Mouse (Mus musculus) heart, postnatal 4 days (tissue): ENCODE measurements around the gene Ide. TPM values are rescaled to one million over a fixed set of nuclear protein-coding genes. Genes with fewer than 3 reads are reported as not detected.

Experiments used
- DNase-seq: peaks from one replicate; pipeline ENCODE4 v3.0.0; 2021
- total RNA-seq, 2 experiments: library from RNA; stranded (reverse); gene quantifications; 2 replicates each; pipeline ENCODE4 v1.2.3; 2021

Ide gene
- 100 to 1,000 TPM; 102 to 106 TPM for total RNA-seq

DNA sequence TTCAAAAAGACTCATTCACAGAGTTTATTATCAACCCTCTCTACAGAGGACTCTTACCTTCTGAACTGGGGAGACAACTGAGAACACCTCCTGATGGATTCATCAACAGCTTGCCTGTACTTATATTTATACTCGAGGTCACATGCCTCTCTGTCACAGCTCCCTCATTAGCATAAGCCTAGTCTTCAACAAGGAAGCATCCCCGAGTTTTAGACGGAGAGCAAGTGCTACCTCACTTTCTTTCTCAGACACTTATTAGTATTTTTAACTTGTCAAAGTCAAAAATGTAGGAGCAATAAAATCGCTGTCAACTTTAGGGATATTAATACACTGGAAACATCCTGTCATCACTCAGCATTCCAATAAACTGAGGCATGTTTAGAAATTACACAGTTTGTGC, at the start of gene Ide:
Gene Ide (minus strand): TSS at position 101 of the 400 bp plus-strand sequence.
- no peak for DNase-seq

DNA sequence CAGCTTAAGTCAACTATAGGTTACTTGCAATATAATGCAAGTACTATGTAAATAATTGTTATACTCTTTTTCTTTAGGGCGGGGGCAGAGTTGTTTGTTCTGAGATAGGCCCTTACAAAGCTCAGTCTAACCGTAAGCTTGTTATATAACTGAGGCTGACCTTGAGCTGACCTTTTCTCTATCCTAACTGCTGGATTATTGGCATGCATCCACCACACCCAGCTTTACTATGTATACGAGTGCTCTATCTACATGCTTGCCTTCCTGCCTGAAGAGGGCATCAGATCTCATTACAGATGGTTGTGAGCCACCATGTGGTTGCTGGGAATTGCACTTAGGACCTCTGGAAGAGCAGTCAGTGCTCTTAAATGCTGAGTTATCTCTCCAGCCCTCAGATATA, 48.5 kb upstream of the Ide start:
- no peak for DNase-seq

DNA sequence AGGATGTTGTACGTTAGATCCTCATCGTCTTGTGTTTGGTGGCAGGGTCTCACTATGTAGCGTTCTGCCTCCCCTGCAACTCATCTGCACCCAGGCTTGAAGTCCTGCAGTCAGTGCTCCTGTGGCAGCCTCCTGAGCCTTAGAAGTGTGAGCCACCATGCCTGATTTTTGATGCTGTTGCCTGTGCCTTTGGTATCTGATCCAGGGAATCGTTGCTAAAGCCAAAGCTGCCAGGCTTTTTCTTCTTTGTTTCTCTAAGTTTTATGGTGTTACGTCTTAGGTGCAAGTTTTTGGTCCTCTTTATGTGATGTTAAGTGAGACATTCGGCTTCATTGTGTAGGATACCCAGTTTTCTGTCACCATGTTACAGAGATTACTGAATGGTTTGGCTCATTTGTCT, 41.2 kb upstream of the Ide start:
- DNase-seq = no peak

DNA sequence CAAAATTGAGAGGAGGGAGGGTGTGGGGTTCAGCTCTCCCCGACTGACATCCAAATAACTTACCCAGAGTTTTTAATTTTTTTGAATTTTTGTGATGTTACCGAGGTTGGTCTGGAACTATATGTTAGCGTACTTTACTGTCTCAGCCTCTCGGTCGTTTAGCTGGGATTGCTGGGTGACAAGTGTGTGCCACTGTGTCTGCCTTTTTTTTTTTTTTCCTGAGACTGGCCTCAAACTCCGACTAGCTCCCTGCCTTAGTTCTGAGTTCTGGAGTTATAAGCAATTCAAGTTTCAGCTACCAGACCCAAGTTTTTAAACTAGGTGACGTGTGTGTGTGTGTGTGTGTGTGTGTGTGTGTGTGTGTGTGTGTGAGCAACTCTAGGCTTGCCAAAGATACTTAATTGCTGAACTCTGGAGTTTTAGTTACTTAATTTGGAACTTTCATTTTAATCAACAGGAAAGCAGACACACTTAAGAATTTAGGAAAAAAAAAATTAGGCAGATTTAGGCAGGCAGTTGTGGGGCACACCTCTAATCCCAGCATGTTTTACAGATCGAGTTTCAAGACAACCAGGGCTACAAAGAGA, 39.8 kb upstream of the Ide start:
- no peak for DNase-seq

DNA sequence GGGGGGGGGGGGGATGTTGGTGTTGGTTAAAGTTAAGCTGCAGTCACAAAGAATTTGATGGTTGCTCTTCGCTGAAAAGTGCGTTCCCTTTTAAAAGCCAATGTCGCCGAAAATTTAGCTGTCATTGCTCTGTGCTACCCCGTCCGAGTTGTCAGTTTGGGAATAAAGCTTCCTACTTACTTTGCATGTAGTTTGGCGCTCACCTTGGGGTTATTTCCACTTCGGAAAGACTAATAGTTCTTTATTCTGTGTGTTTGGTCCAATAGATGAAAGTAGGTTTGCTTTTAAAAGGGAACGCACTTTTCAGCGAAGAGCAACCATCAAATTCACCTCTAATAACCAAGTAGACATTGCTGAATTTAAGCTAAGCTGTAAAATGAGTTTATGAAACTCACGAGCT, 39.2 kb upstream of the Ide start:
- no peak for DNase-seq

DNA sequence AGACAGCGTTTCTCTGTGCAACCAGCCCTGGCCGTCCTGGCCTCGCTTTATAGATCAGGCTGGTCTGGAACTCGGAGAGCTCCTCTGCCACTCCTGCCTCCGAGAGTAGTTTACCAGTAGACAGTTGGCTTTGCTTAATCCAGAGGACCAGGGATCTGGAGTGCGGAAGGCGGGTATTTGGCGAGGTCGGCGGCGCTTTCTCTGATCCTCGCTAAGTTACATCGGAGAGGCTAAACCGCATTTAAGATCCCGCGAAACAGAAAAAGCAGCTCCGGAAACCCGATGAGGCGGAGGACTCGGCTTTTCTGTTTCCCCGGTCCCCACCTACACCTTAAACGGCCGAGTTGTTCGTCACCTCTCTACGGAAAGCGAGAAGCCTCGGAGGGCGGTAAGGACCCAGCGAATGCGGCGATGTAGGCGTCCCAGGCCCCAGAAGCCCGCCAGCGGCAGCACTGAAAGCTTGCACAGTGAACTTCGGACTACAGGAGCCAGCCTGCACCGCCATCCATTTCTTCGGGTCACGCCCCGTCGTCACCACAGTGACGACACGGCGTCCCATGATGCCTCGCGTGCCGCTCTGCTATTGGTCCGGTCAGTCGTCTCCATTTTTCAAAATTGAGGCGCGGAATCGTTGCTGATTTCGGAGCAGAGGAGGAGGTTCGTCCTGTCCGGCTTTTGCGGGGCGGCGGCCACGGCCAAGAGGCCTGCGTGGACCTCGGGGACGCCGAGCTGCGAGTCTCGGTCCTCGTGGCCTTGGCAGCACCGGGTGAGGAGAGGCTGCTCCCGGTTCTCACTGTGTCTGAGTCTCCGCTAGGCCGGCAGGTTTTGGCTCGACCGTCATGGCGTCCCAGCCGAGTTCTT, 38.3 kb upstream of the Ide start, which contains the start of gene Kif11:
Gene Kif11 (plus strand): TSS at position 649 of the 861 bp plus-strand sequence.
- DNase-seq = peak; percentile 96

DNA sequence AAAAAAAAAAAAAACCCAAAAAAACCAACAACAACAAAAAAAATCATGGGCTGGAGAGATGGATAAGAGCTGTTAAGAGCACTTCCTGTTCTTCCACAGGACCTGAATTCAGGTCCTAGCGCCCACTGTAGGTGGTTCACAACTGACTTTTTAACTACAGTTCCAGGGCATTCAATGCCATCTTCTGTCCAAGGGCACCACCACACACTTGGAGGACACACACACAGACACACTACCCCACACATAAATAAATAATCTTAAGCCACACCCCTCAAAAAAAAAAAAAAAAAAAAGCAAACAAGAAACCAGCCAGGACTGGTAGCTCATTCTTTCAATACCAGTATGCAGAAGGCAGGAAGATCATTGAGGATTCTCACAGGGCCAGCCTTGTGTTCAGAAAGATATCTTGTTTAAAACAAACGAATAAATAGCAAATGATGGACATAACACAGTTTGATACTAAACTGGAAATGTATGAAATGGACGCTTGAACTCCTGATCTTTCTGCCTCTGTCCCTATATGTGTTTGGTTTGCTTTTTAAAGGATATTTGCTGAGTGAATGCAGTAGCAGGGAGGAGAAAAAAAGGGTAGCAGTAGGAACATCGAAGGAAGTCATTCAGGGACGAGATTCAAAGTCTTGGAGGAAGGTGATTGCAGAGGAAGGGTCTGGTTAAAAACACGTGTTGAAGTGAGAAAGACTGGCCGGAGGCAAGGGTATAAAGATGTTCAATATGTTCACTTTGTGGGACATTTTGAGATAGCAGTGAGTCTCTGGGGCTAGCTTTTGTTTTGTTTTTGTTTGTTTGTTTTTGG, 37.5 kb upstream of the Ide start:
- no peak for DNase-seq

DNA sequence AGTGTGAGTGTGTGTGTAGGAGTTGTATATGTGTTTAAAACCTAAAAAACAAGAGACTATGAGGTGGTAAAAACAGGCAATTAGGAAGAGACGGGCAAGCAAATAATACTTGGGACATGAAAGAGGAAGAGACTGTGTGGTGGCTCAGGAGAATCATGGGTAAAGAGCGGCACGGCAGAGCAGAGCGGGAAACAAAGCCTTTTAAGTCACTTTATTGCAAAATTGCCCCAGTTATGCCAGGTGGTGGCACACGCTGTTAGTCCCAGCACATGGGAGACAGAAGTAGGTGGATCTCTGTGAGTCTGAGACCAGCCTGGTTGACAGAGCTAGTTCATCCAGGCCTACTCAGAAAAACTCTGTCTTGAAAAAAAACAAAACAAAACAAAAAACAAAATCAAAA, 32.7 kb upstream of the Ide start:
- DNase-seq = no peak

DNA sequence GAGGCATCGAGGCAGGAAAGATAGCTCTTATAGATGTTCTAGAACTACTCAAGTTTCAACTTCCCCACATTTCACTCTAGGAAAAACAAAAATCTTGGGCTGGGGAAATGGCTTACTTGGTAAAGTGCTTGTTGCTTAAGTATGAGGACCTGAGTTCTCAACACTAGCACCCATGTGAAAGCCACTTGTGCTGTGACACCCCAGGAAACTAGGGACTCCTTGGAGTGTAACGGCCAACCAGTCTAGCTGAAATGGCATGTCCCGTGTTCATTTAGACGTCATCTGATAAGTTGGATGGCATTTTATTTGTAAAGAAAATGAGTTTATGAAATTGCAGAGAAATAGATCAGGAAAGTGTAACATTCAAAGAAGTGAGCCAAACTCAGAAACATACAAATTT, 32.3 kb upstream of the Ide start:
- DNase-seq = no peak

DNA sequence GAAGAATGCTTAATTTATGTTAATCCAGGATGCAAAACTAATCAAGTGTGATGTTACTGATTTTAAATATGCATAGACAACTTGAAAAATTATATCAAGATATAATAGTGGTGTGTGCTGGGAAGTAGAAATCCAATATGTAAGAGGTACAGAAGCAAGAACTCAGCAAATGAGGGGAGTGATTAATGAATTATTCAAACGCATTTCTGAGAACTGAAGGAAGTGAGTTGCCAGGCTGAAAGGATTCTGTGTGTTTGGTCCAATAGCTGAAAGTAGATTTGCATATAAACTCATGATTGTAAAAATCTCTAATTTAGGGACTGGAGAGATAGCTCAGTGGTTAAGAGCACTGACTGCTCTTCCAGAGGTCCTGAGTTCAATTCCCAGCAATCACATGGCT, 31.3 kb upstream of the Ide start:
- no peak for DNase-seq

DNA sequence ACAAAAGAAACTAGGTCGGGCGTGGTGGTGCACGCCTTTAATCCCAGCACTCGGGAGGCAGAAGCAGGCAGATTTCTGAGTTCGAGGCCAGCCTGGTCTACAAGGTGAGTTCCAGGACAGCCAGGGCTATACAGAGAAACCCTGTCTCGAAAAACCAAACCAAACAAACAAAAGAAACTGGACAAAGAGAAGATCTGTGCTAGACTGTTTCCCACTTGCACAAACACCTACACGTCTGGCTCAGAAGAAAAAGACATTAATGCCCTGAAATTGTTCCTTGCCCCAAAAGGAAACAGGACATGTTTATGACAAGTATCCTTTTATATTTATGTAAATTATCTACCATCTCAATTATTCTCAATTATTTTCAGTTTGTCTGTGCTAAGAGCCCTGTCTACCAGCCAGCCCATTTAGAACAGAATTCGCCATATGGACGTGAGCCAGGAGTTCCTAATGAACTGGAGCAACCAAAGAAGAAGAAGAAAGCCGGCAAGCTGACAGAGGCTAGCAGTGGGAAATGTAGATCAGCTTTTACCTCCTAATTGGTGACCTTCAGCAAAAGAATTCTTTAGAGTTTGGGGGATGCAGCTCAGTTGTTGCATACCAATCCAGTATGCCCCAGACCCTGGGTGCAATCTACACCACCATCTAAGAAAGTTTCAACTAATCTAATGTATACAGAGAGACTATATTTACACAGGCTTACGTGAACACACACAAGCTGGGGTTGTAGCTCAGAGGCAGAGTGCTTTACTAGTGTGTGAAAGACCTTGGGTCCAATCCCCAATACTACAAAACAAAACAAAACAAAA, 25.7 kb upstream of the Ide start:
- no peak for DNase-seq

DNA sequence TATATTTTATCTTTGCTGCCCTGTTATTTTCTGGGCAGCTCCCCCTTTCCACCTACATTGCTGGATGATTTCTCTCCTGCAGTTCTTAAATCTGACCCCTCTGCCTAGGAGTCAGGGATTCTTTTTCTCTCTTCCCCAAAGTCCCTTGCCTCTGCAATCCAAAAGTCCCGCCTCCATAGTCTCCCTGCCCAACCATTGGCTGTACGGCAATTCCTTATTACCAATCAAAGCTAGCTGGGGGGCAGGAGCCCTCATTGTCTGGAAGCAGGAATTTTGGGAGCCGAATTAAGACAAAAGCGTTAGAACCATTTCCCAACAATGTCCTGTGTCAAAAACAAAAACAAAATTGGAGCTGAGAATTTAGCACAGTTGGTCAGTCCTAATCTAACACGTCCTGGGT, 24.9 kb upstream of the Ide start:
- no peak for DNase-seq

DNA sequence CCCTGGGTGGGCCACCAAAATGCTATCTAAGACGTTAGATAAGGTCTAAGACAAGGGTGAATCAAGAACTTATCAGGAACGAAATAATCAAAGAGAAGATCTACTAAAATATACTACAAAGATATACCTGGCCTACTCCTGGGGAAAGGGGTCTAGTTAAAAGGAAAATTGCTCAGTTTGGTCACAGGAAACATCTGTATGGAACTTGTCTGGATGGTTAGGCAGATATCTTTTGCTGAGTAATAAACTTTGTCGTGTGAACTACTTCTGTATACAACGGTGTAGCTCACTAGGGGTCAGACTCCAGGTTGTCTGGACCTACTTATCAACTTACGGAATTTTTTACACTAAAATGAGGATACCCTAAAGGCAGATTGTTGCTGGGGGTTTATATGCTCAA, 22.4 kb upstream of the Ide start:
- no peak for DNase-seq

DNA sequence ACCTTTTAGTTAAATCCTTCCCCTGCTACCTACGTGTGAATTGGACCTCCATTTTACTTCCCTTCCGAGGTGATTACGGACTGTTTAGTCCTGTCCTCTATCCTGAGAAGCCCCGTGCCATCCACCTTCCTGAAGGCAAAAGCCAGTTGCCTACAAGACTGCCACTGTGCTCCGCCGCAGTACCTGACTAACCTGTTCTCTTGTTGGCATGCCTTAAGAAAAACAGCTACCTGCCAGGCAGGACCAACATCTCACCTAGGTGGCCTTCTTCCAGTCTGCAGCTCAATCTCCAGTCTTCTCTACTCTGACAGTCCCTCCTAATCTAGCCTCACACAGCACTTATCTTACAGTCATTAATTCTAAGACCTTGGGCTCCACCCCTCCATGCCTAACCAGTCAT, 15.7 kb upstream of the Ide start:
- DNase-seq = no peak

DNA sequence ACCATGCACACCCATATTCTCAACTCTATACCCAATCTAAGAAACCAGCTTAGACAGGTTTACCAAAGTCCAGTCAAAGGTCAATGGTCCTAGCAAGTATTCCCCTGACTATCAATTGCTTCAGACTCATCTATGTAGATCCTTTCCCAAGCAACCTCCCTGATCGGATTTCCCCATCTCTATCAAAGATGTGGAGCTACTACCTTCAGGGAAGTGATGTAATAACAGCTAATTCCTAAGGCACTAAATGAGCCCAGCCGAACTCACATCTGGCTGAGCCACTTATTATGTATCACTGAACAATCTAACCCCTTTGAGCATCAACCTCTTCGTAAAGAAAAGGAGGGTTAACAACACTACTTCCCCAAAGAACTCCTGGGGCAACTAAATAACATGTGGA, 15.1 kb upstream of the Ide start:
- DNase-seq = no peak

DNA sequence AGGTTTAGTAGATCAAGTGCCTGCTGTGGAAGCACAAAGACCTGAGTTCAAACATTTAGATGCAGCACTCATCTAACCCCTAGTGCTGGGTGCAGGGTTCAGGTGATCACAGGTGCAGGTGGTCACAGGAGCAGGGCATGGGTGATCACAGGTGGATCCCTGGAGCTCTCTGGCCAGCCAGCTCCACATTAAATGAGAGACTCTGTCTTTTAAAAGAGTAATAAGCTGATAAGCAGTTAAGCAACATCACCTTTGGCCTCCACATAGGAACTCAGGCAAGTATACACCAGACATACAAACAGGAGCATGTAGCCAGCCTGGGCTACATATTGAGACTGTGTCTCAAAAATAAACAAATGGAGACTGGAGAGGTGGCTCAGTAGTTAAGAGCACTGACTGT, 11.3 kb upstream of the Ide start:
- no peak for DNase-seq

DNA sequence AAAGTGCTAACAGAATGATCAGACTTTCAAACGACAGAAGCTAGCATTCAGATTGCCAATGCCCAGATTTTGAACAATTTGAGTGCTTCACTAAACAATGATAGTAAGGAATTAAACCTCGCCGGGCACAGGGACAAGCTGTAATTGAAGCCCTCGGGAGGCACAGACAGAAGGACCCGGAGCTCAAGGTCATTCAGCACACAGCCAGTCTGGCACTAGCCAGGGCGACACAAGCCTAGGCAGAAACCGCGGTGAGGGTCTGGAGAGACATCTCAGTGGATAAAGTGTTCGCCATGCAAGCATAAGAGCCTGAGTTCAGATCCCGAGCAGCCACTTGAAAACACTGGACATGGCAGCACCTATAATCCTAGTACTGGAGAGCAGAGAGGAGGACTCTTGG, 10.7 kb upstream of the Ide start:
- peak; percentile 26 for DNase-seq

DNA sequence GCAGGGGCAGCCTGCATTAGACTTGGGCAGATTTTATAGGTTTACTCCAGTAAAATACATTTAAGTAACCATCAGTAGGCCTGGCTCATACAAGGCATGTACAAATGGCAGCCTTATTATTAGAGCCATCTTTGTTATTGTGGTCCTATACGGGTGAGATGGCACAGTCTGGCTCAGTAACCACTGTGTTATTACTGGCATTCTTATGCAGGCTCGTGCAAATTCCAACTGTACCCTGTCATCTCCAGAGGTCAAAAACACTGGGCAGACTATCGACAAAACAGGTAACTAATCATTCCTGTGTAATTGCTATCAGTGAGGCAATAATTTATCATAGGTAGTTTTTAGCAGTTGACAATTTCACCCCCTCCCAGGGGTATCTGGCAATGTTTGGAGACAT, 8.6 kb upstream of the Ide start:
- no peak for DNase-seq

DNA sequence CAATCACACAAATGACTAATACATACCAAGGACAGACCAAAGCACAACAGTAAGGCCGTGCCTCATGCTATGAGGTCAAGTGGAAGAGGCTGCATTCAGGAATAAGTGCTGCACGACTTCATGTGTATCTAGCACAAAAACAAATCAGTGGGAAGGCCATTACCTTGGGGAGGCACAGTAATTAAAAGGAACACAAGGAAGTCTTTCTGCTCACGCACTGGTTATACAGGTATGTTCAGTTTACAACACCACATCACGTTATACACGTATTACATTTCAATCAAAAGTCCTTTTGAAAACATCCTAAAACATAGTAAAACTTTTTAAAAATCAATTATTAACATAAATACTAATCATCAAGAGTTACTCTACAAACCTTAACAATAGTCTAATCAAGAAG, 6.2 kb upstream of the Ide start:
- no peak for DNase-seq

DNA sequence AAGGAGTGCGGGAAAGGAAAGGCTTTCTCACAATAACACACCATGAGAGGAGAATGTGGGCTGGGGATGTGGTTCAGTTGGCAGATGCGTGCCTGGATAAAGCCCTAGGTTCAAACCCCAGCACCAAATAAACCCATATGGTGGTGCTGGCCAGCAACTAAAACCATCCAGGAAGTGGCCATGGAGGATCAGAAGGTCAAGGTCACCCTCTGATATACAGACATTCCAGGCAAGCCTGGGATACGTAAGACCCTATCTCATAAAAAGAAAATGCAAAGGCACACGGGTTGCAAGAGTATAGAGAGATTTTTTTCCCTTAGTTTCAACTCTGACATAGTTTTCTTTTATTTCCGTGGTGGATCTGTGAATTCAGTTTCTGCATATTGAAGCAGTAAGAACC, 3.3 kb upstream of the Ide start:
- no peak for DNase-seq

DNA sequence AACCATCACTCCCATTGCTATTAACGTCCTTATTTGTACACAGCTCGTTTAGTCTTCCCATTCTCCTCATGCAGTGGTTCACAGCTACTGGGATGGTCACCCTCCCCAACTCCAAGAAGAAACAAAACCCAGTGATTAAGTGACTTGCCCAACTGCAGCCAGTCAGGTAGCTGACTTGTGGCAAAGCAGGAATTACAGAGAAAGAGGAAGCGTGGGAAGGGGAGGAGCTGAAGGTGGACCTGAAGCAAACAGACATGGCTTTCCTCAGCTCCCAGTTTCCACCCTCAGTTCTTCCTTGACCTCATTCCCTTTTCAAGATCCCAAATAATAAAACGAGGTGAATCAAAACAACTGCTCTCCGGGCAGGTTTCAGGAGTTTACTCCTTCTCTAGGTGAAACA, 2.8 kb upstream of the Ide start:
- no peak for DNase-seq

DNA sequence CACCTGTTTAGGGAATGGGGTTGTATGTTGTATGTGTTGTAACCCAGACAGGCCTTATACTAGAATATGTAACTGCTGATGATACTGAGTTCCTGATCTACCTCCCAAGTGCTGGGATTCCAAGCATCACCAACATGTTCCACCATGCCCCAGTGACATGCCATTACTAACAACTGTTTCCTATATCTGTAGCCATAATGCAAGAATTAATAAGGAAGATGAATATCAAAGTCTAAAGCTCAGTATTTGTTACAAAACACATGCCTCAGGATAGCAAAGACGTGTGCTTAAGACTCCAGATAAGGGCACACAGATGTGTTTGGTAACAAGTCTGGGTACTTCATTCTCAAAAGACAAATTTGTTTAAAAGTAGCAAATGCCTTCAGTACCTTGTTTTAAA, 2.3 kb downstream of the Ide start:
- no peak for DNase-seq

DNA sequence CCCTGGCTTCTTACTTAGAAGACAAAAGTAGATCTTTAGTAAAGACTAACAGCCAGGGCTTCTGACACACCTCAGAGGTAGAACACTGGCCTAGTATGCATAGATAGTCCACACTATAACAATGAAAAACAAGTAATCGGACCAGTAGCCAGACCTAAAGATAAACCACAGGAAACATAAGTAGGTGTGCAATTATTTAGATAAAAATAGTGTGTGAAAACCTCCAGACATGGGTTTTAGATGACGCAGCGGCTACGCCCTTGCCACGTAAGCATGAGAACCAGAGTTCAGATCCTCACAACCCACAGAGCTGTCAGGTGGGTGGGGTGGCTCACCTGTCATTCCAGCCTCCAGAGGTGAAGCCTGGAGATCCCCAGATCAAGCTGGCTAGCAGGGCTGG, 4.3 kb downstream of the Ide start:
- no peak for DNase-seq
